Mouse (Mus musculus) lung, postnatal 0 days (tissue): ENCODE results near the gene Olfml2b. TPM values are rescaled to one million over a fixed set of nuclear protein-coding genes. Genes with fewer than 3 reads are reported as not detected.

Source experiments
- ATAC-seq: fragments of 200-750 bp; cut with Nextera tagmentation; 2 replicates; pipeline ENCODE4 v1.8.0; 2017; ENCODE audit warnings: moderate library complexity
- DNase-seq: peaks from one replicate; pipeline ENCODE4 v3.0.0-alpha.2; 2016; ENCODE audit warnings: low spot score
- H3K27ac ChIP-seq: fragments of 300-500 bp; sonication (generic); 2 replicates; pipeline ENCODE4 v1.5.1; 2014; ENCODE audit warnings: antibody characterized with exemption, mild to moderate bottlenecking, low read length, mixed read lengths
- H3K27me3 ChIP-seq: fragments of 300-500 bp; sonication (generic); replicated peaks from 2 replicates; pipeline ENCODE4 v1.6.1; 2014; ENCODE audit warnings: low read length, mixed read lengths; ENCODE audit not compliant: insufficient read depth
- H3K36me3 ChIP-seq: fragments of 300-500 bp; sonication (generic); 2 replicates; pipeline ENCODE4 v1.6.1; 2014; ENCODE audit warnings: low read length, mixed read lengths; ENCODE audit not compliant: insufficient read depth
- H3K4me1 ChIP-seq: fragments of 300-500 bp; sonication (generic); 2 replicates; pipeline ENCODE4 v1.6.1; 2014; ENCODE audit warnings: antibody characterized with exemption, low read depth, low read length, mixed read lengths; ENCODE audit not compliant: insufficient read depth
- H3K4me2 ChIP-seq: fragments of 300-500 bp; sonication (generic); replicated peaks from 2 replicates; pipeline ENCODE4 v1.6.1; 2014; ENCODE audit warnings: low read depth, mild to moderate bottlenecking, low read length, moderate library complexity, mixed read lengths
- H3K4me3 ChIP-seq: fragments of 300-500 bp; sonication (generic); 2 replicates; pipeline ENCODE4 v1.5.1; 2014; ENCODE audit warnings: low read depth, low read length
- H3K9ac ChIP-seq: fragments of 300-500 bp; sonication (generic); replicated peaks from 2 replicates; pipeline ENCODE4 v1.6.1; 2014; ENCODE audit warnings: low read depth, mild to moderate bottlenecking
- H3K9me3 ChIP-seq: fragments of 300-500 bp; sonication (generic); 2 replicates; pipeline ENCODE4 v1.6.1; 2016; ENCODE audit warnings: low read length, mixed read lengths
- CTCF ChIP-seq: IDR thresholded peaks from 2 replicates; pipeline ENCODE4 v1.5.1; 2016; ENCODE audit warnings: antibody characterized with exemption, mild to moderate bottlenecking
- EP300 ChIP-seq: IDR thresholded peaks from 2 replicates; pipeline ENCODE4 v1.6.1; 2016; ENCODE audit warnings: antibody characterized with exemption, mild to moderate bottlenecking, control low read depth
- WGBS: fragments of 180-500 bp; shearing (Covaris S2); extraction: QIAGEN DNeasy Blood & Tissue Kit; methylation state at CpG from one replicate; pipeline ENCODE4 v1.1.7; 2014; 5-methylcytosine and 5-hydroxymethylcytosine counted together
- polyA plus RNA-seq: library from polyadenylated mRNA; unstranded; fragments of >200 nt; fragmentation: Nextera tagmentation; extraction: Ambion mirVana; gene quantifications from 2 replicates; pipeline ENCODE4 v1.2.1, GENCODE M21; 2015

Gene Olfml2b
- polyA plus RNA-seq, 1 experiment from 2014 or later: 26.0 TPM

DNA sequence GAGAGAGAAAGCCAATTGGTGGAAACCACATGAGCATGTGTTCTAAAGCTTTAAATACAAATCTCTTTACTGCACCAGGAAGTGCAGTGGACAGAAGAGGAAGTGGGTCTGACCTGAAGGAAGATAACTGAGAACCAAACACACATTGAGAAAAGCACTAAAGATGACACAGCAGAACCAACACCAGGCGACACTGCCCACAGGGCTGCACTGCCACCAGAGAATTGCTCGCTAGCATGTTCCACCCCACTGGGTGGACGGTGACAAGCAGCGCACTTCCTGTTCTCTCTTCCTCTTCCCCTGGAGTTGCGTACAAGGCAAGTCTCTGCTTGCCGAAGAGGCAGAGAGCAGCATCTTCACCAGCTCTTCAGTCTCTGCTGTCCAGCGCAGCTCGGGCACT is 65.1 kb downstream of the Olfml2b start:
- WGBS: 78% methylated on average over 8 of the region's 8 CpGs

GRCm38 (mm10) chr1:170709969-170710368 is 65.6 kb downstream of the Olfml2b start:
- Histone ChIP-seq H3K4me1 (no peaks in the 10 kb centered on the region), H3K9ac (no peak overlapping the region), H3K36me3 (peaks cover 7% of the 10 kb centered on the region; the same call in 1 of the 2 replicates), H3K4me3 (no peak overlapping the region), H3K27me3 (no peaks in the 10 kb centered on the region), H3K4me2 (no peak overlapping the region), H3K27ac (no peak overlapping the region), H3K9me3 (no peaks in the 10 kb centered on the region)
- WGBS: 85% methylated on average over 3 of the region's 3 CpGs
- DNase-seq: no peak
- TF ChIP-seq EP300 (no peak), CTCF (no peak)
- ATAC-seq: no peak

More for the DNA sequence above, 65.1 kb downstream of the Olfml2b start:
- Histone ChIP-seq H3K4me2 (no peak overlapping the region), H3K4me3 (no peak overlapping the region), H3K4me1 (no peaks in the 10 kb centered on the region), H3K36me3 (peaks cover 7% of the 10 kb centered on the region; the same call in 1 of the 2 replicates), H3K27me3 (no peaks in the 10 kb centered on the region), H3K9ac (no peak overlapping the region), H3K27ac (no peak overlapping the region), H3K9me3 (no peaks in the 10 kb centered on the region)
- ATAC-seq (peak; percentile 60), DNase-seq (peak; percentile 38)
- TF ChIP-seq EP300: no peak
- TF ChIP-seq CTCF: no peak

- Histone ChIP-seq H3K27ac (no peak overlapping the region), H3K9ac (no peak overlapping the region), H3K36me3 (peaks cover 7% of the 10 kb centered on the region; the same call in 1 of the 2 replicates), H3K4me1 (no peaks in the 10 kb centered on the region), H3K4me3 (no peak overlapping the region), H3K9me3 (no peaks in the 10 kb centered on the region), H3K27me3 (no peaks in the 10 kb centered on the region), H3K4me2 (no peak overlapping the region)
- DNase-seq (no peak), ATAC-seq (no peak)
- TF ChIP-seq CTCF (no peak), EP300 (no peak)
- 93% methylated on average over 7 of the region's 7 CpGs for WGBS
These were observed 67.4 kb downstream of the Olfml2b start for GRCm38 (mm10) chr1:170711731-170712130.

DNA sequence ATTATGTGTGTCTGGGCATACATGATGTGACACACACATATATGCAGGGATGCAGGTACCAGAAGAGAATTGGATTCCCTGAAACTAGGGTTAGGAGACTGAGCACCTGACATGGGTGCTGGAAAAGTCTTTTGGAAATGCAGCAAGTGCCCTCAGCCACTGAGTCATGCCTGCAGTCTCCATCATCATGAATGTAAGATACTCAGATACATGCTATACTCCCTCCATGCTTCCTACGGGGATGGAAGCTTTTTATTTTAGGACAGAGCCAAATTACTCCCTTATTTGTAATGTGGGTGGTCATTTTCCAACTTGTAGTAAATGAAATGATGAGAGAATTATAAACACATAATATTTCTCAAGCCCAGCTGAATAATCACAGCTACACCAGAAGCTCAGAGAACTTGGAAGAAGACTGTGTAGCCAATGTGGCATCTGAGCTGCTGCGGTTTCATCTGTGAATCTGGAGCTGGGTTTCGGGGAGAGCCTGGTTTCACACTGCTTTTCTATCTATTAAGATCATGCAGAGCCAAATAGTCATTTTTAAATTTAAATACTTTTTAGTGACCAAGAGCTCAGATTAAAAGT is 73.0 kb downstream of the Olfml2b start:
- Histone ChIP-seq H3K4me2 (no peak overlapping the region), H3K9me3 (no peaks in the 10 kb centered on the region), H3K4me1 (no peaks in the 10 kb centered on the region), H3K27me3 (no peaks in the 10 kb centered on the region), H3K4me3 (no peak overlapping the region), H3K27ac (no peak overlapping the region), H3K36me3 (no peaks in the 10 kb centered on the region), H3K9ac (no peak overlapping the region)
- ATAC-seq (0 out of 2 replicates have a peak, but pooled peaks have one; percentile 34), DNase-seq (peak; percentile 70)
- WGBS: 66% methylated on average over 3 of the region's 3 CpGs
- TF ChIP-seq EP300 (no peak), CTCF (no peak)

GRCm38 (mm10) chr1:170718133-170718810 is 73.9 kb downstream of the Olfml2b start:
- H3K4me2 ChIP-seq: no peak overlapping the region
- peak; percentile 57 for ATAC-seq
- H3K27me3 ChIP-seq: no peaks in the 10 kb centered on the region
- H3K9ac ChIP-seq: no peak overlapping the region
- H3K9me3 ChIP-seq: no peaks in the 10 kb centered on the region
- no peaks in the 10 kb centered on the region for H3K4me1 ChIP-seq
- no peak overlapping the region for H3K27ac ChIP-seq
- H3K36me3 ChIP-seq: no peaks in the 10 kb centered on the region
- TF ChIP-seq EP300: no peak
- TF ChIP-seq CTCF: no peak
- no peak overlapping the region for H3K4me3 ChIP-seq
- 58% methylated on average over 8 of the region's 8 CpGs for WGBS
- DNase-seq: peak; percentile 66

DNA sequence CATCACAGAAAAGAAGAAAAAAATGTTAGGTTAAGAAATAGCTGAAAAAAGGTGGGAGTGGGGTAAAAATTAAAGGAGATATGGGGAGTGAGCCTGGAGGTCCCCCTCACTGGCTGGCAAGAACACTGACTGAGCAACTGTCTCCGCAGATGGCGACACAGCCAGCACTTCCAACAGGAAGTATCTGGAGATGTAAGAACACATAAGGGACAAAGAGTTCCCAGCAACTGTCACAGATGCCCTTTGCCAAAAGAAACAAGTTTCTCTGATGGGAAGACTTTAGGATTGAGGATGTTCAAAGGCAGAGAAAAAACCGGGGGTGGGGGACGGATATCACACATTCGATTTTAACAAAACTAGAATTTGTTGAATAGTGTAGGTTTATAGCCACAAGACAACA is 77.2 kb downstream of the Olfml2b start:
- WGBS: 76% methylated on average over 5 of the region's 5 CpGs
- H3K27ac ChIP-seq: no peak overlapping the region
- no peaks in the 10 kb centered on the region for H3K4me1 ChIP-seq
- no peak overlapping the region for H3K4me3 ChIP-seq
- H3K36me3 ChIP-seq: no peaks in the 10 kb centered on the region
- no peaks in the 10 kb centered on the region for H3K9me3 ChIP-seq
- no peak overlapping the region for H3K4me2 ChIP-seq
- ATAC-seq: peak; percentile 69
- TF ChIP-seq CTCF: no peak
- TF ChIP-seq EP300: peak; percentile 70
- peak; percentile 70 for DNase-seq
- no peak overlapping the region for H3K9ac ChIP-seq
- no peaks in the 10 kb centered on the region for H3K27me3 ChIP-seq
